8 mouse cellular contexts compared by ENCODE assay signal in the genomic region with DNA sequence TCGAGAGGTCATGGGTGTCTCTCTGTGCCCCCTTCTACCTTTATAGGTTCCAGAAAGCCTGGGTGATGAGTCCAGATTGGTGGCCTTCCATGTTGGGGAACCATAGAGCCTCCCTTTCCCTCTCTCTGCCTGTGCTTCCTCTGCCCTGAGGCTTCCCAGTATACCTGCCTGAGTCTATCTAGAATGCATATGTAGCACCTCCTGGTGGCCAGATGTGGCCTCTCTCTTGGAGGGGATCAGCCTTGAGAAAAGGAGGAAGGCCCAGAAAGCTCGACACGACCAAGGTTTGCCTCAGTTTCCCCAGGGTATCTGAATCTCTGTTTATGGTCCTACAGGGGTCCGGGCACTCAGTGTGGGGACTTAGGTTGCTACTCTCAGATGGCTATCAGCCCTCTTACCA. TPM values are rescaled to one million over a fixed set of nuclear protein-coding genes. Genes with fewer than 3 reads are reported as not detected.
DNase-seq lines count a peak whose midpoint lies in the region.

No protein-coding gene starts in this region.

- intact Hi-C loops in heart, postnatal 10 days (cut with DNase I), result loop anchor here (2.0 kb wide), 1 partner anchor 42 kb away; no protein-coding TSS in a partner anchor

- peak; percentile 52 to 53 for DNase-seq in cerebellum, postnatal 10 days
- no peak for DNase-seq in cerebellum, postnatal 36 days
- peak; percentile 54 for DNase-seq in ovary, postnatal 36 days (ENCODE audit: low spot score)
- DNase-seq in ovary, adult 18-20 months (ENCODE audit: low spot score), result no peak
- DNase-seq in heart, postnatal 10 days, result peak; percentile 54 to 62
- peak; percentile 70 for DNase-seq in lung, postnatal 14 days
- peak; percentile 67 for DNase-seq in thymus, postnatal 25 days
- DNase-seq in right cerebral cortex, postnatal 25 days, result no peak

RNA-seq across cellular contexts. Expression of a gene that starts 0.9 kb away (rescaled TPM):
- total RNA-seq in heart, postnatal 10 days (2021), result under 1 TPM; 0.10 to 0.37 TPM

RNA-seq across cellular contexts. Expression of a gene that starts 7.4 kb away (rescaled TPM):
- total RNA-seq in heart, postnatal 10 days (2021), result not detected

RNA-seq across cellular contexts. Expression of a gene that starts 7.9 kb away (rescaled TPM):
- total RNA-seq in heart, postnatal 10 days (2021), result 10 to 100 TPM; 11.9 to 13.5 TPM

RNA-seq across cellular contexts. Expression of a gene that starts 27.5 kb away (rescaled TPM):
- total RNA-seq in heart, postnatal 10 days (2021), result 10 to 100 TPM; 20.9 to 25.8 TPM

RNA-seq across cellular contexts. Expression of a gene that starts 43.3 kb away (rescaled TPM):
- 10 to 100 TPM; 43.5 to 43.6 TPM for total RNA-seq in heart, postnatal 10 days (2021)

Comparison
In these comparisons a context has a peak if more than half of its experiments do, and no peak if none do; other contexts are left out.
1. DNase-seq: peak in cerebellum, postnatal 10 days (2 of 2), ovary, postnatal 36 days (single experiment), heart, postnatal 10 days (2 of 2), lung, postnatal 14 days (single experiment) and thymus, postnatal 25 days (single experiment); none in cerebellum, postnatal 36 days (0 of 2), ovary, adult 18-20 months (single experiment) and right cerebral cortex, postnatal 25 days (single experiment).